Mouse (Mus musculus) midbrain, embryonic 11.5 days (tissue): ENCODE measurements at regions not wholly inside any gene's neighbourhood (a gene's known extent, or its start where the extent isn't known, plus 50 kb on each side); places are given as distances from the start of the nearest gene placed in this dataset.

Experiments used
- ATAC-seq: fragments of 200-750 bp; cut with Nextera tagmentation; 2 replicates; pipeline ENCODE4 v1.8.0; 2017; ENCODE audit warnings: moderate TSS enrichment, moderate library complexity; ENCODE audit not compliant: low FRiP score
- DNase-seq: peaks from one replicate; pipeline ENCODE4 v3.0.0; 2015; ENCODE audit warnings: low spot score; ENCODE audit errors: missing footprints
- H3K27ac ChIP-seq: fragments of 300-500 bp; sonication (generic); 2 replicates; pipeline ENCODE4 v1.5.1; 2014; ENCODE audit warnings: low read depth, low read length
- H3K27me3 ChIP-seq: fragments of 300-500 bp; sonication (generic); 2 replicates; pipeline ENCODE4 v1.6.1; 2014; ENCODE audit warnings: mild to moderate bottlenecking, low read length, moderate library complexity, mixed read lengths; ENCODE audit not compliant: control insufficient read depth, insufficient read depth
- H3K36me3 ChIP-seq: fragments of 300-500 bp; sonication (generic); 2 replicates; pipeline ENCODE4 v1.6.1; 2014; ENCODE audit warnings: mild to moderate bottlenecking, low read length, moderate library complexity, mixed read lengths; ENCODE audit not compliant: control insufficient read depth, insufficient read depth
- H3K4me1 ChIP-seq: fragments of 300-500 bp; sonication (generic); 2 replicates; pipeline ENCODE4 v1.6.1; 2014; ENCODE audit warnings: low read length; ENCODE audit not compliant: control insufficient read depth, insufficient read depth
- H3K4me2 ChIP-seq: fragments of 300-500 bp; sonication (generic); 2 replicates; pipeline ENCODE4 v1.6.1; 2014; ENCODE audit warnings: mild to moderate bottlenecking, moderate library complexity
- H3K4me3 ChIP-seq: fragments of 300-500 bp; sonication (generic); 2 replicates; pipeline ENCODE4 v1.5.1; 2014; ENCODE audit warnings: low read depth, low read length
- H3K9ac ChIP-seq: fragments of 300-500 bp; sonication (generic); 2 replicates; pipeline ENCODE4 v1.6.1; 2014; ENCODE audit warnings: low read length
- H3K9me3 ChIP-seq: fragments of 300-500 bp; sonication (generic); 2 replicates; pipeline ENCODE4 v1.6.1; 2016; ENCODE audit warnings: low read length; ENCODE audit not compliant: control insufficient read depth
- WGBS: fragments of 180-500 bp; shearing (Covaris S2); extraction: QIAGEN DNeasy Blood & Tissue Kit; methylation state at CpG from one replicate; pipeline ENCODE4 v1.1.7; 2014; 5-methylcytosine and 5-hydroxymethylcytosine counted together

DNA sequence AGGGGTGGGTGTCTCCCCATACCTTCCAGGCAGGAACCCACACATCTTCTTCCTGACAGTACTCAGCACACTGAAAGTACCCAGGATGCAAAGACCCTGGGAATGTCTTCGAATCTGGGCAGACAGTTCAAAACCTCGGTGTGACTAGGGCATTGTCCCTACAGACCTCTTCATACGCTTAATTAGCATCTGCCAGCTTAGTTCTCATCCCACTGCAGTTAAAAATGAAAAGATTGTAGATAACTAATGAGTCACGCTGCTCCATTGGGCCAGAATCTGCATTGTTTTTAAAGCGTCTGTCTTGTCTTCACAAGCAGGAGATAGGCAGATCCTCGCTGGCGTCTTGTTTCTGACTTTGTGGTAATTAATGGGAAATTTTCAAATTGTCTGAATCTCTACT is 159.6 kb upstream of the Arid1b start:
- Histone ChIP-seq H3K4me1 (no peaks in the 10 kb centered on the region), H3K36me3 (no peaks in the 10 kb centered on the region), H3K27ac (no peak overlapping the region), H3K9ac (no peak overlapping the region), H3K4me3 (no peak overlapping the region), H3K9me3 (no peaks in the 10 kb centered on the region; the same call in 1 of the 2 replicates), H3K27me3 (no peaks in the 10 kb centered on the region), H3K4me2 (no peak overlapping the region)
- DNase-seq (no peak), ATAC-seq (no peak)
- 79% methylated on average over 7 of the region's 7 CpGs for WGBS

GRCm38 (mm10) chr17:4835065-4835705 is 158.9 kb upstream of the Arid1b start:
- no peaks in the 10 kb centered on the region; the same call in 1 of the 2 replicates for H3K9me3 ChIP-seq
- ATAC-seq (no peak), DNase-seq (no peak)
- no peaks in the 10 kb centered on the region for H3K27me3 ChIP-seq
- no peak overlapping the region for H3K4me3 ChIP-seq
- H3K4me1 ChIP-seq, result no peaks in the 10 kb centered on the region
- 84% methylated on average over 8 of the region's 8 CpGs for WGBS
- no peak overlapping the region for H3K27ac ChIP-seq
- H3K9ac ChIP-seq, result no peak overlapping the region
- H3K4me2 ChIP-seq, result no peak overlapping the region
- H3K36me3 ChIP-seq, result no peaks in the 10 kb centered on the region

GRCm38 (mm10) chr17:4840123-4840522 is 154.0 kb upstream of the Arid1b start:
- Histone ChIP-seq H3K9ac (no peak overlapping the region), H3K27ac (no peak overlapping the region), H3K4me2 (no peak overlapping the region), H3K4me1 (no peaks in the 10 kb centered on the region), H3K9me3 (no peaks in the 10 kb centered on the region; the same call in 1 of the 2 replicates), H3K4me3 (no peak overlapping the region), H3K36me3 (no peaks in the 10 kb centered on the region), H3K27me3 (no peaks in the 10 kb centered on the region)
- 88% methylated on average over 3 of the region's 3 CpGs for WGBS
- ATAC-seq, result no peak
- DNase-seq, result no peak

- no peak overlapping the region for H3K4me3 ChIP-seq
- H3K36me3 ChIP-seq, result no peaks in the 10 kb centered on the region
- 86% methylated on average over 3 of the region's 3 CpGs for WGBS
- no peak for ATAC-seq
- no peaks in the 10 kb centered on the region for H3K9me3 ChIP-seq
- H3K27me3 ChIP-seq, result no peaks in the 10 kb centered on the region
- H3K4me1 ChIP-seq, result no peaks in the 10 kb centered on the region
- H3K27ac ChIP-seq, result no peak overlapping the region
- no peak for DNase-seq
- H3K4me2 ChIP-seq, result no peak overlapping the region
- no peak overlapping the region for H3K9ac ChIP-seq
Measured at GRCm38 (mm10) chr17:4858304-4858703, 135.8 kb upstream of the Arid1b start.

GRCm38 (mm10) chr17:4864901-4865300 is 129.2 kb upstream of the Arid1b start:
- Histone ChIP-seq H3K4me1 (peaks cover 8% of the 10 kb centered on the region), H3K36me3 (no peaks in the 10 kb centered on the region), H3K4me2 (no peak overlapping the region), H3K9me3 (no peaks in the 10 kb centered on the region), H3K27ac (no peak overlapping the region), H3K9ac (no peak overlapping the region), H3K27me3 (no peaks in the 10 kb centered on the region), H3K4me3 (no peak overlapping the region)
- DNase-seq (no peak), ATAC-seq (no peak)
- WGBS, result 94% methylated on average over 10 of the region's 10 CpGs

DNA sequence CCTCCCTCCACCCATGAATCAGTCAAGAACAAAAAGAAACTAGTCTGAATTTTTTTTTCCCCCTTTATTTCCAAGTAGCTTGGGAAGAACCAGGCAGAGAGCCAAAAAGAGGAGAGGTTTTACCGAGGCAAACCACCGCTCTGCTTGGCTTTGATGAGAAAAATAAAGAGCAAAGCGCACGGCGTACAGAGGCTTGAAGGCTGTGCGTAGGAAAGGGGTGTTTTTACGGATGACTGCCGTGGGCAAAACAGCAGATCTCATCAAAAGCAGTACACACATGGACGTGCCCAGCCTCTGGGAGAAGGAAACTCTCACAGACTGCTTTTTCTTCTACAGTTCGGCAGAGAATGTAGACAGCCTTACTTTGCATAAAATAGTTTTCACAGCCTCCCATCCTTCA is 128.5 kb upstream of the Arid1b start:
- peaks cover 8% of the 10 kb centered on the region for H3K4me1 ChIP-seq
- H3K36me3 ChIP-seq, result no peaks in the 10 kb centered on the region
- no peak overlapping the region for H3K27ac ChIP-seq
- no peaks in the 10 kb centered on the region for H3K9me3 ChIP-seq
- 56% methylated on average over 10 of the region's 10 CpGs for WGBS
- H3K4me3 ChIP-seq, result no peak overlapping the region
- peak; percentile 50; the same call in 1 of the 2 replicates for ATAC-seq
- peak; percentile 86 for DNase-seq
- H3K9ac ChIP-seq, result no peak overlapping the region
- H3K27me3 ChIP-seq, result no peaks in the 10 kb centered on the region
- H3K4me2 ChIP-seq, result no peak overlapping the region

DNA sequence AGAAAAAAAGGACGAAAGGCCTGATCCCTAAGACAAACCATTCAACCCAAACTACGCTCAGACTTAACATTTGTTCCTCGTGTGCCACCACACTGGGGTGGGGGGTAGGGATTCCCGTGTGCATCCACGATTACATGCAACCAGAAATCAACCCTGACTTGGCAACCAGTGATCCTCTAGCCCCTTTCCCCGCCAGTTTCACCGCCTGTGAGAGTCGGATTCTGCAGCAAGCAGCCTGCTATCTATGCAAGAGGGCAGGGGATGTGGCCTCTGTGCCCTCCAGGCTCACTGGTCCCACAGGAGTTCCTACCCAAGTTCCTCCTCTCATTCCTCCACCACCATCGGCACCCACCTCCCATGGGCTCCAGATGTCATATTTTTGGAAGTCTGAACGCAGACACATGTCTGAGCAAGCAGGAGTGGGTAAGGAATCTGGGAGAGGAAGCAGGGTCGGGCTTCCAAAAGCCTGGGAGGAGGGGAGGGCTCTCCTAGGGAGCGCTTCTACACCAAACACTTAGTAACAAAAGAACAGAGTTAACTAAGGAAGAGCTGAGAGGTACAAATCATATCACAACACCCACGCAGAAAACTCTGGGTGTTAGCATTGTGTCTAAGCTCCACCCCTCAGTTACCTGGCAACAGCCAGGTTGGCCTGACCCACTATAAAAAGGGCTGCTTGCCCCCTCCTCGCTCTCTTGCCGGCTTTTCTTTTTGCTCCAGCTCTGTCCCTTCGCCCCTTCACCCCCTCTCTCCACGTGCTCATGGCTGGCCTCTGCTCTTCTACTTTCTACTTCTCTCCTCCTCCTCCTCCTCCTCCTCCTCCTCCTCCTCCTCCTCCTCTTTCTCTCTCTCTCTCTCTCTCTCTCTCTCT is 127.9 kb upstream of the Arid1b start:
- no peaks in the 10 kb centered on the region for H3K27me3 ChIP-seq
- DNase-seq (peak; percentile 89), ATAC-seq (peak; percentile 27; the same call in 1 of the 2 replicates)
- peaks cover 8% of the 10 kb centered on the region for H3K4me1 ChIP-seq
- no peaks in the 10 kb centered on the region for H3K9me3 ChIP-seq
- 0 out of 2 replicates have a peak overlapping the region, but pooled peaks have one; percentile 6 for H3K9ac ChIP-seq
- WGBS, result 48% methylated on average over 17 of the region's 17 CpGs
- H3K36me3 ChIP-seq, result no peaks in the 10 kb centered on the region
- no peak overlapping the region for H3K4me3 ChIP-seq
- no peak overlapping the region for H3K4me2 ChIP-seq
- H3K27ac ChIP-seq, result no peak overlapping the region

- H3K9me3 ChIP-seq, result no peaks in the 10 kb centered on the region
- H3K27me3 ChIP-seq, result no peaks in the 10 kb centered on the region
- H3K36me3 ChIP-seq, result no peaks in the 10 kb centered on the region
- peaks cover 8% of the 10 kb centered on the region for H3K4me1 ChIP-seq
- WGBS, result 93% methylated on average over 5 of the region's 5 CpGs
- no peak overlapping the region for H3K4me3 ChIP-seq
- ATAC-seq, result no peak
- no peak overlapping the region for H3K27ac ChIP-seq
- no peak overlapping the region for H3K4me2 ChIP-seq
- H3K9ac ChIP-seq, result no peak overlapping the region
- DNase-seq, result no peak
Measured at GRCm38 (mm10) chr17:4867083-4867482, 127.0 kb upstream of the Arid1b start.

GRCm38 (mm10) chr17:4867754-4868445 is 126.2 kb upstream of the Arid1b start:
- Histone ChIP-seq H3K27me3 (no peaks in the 10 kb centered on the region), H3K9ac (no peak overlapping the region), H3K4me1 (peaks cover 8% of the 10 kb centered on the region), H3K4me3 (no peak overlapping the region), H3K9me3 (no peaks in the 10 kb centered on the region), H3K36me3 (no peaks in the 10 kb centered on the region), H3K27ac (no peak overlapping the region), H3K4me2 (no peak overlapping the region)
- DNase-seq (no peak), ATAC-seq (no peak)
- WGBS, result 84% methylated on average over 9 of the region's 9 CpGs
